Mouse (Mus musculus) forebrain, embryonic 11.5 days (tissue): Measurements from ENCODE around the gene Rimbp2. TPM values are rescaled to one million over a fixed set of nuclear protein-coding genes. Genes with fewer than 3 reads are reported as not detected.

Experiments
- ATAC-seq: fragments of 200-750 bp; cut with Nextera tagmentation; replicated peaks from 2 replicates; pipeline ENCODE4 v1.8.0; 2017; ENCODE audit warnings: moderate TSS enrichment; ENCODE audit not compliant: low FRiP score
- DNase-seq: peaks from one replicate; pipeline ENCODE4 v3.0.0-alpha.2; 2017; ENCODE audit warnings: low spot score
- H3K27ac ChIP-seq: fragments of 300-500 bp; sonication (generic); 2 replicates; pipeline ENCODE4 v1.5.1; 2014; ENCODE audit warnings: low read depth, low read length
- H3K27me3 ChIP-seq: fragments of 300-500 bp; sonication (generic); 2 replicates; pipeline ENCODE4 v1.6.1; 2014; ENCODE audit warnings: mild to moderate bottlenecking, low read length, mixed read lengths; ENCODE audit not compliant: control insufficient read depth, insufficient read depth
- H3K36me3 ChIP-seq: fragments of 300-500 bp; sonication (generic); 2 replicates; pipeline ENCODE4 v1.6.1; 2014; ENCODE audit warnings: mild to moderate bottlenecking, low read length, moderate library complexity, mixed read lengths; ENCODE audit not compliant: control insufficient read depth, insufficient read depth
- H3K4me1 ChIP-seq: fragments of 300-500 bp; sonication (generic); replicated peaks from 2 replicates; pipeline ENCODE4 v1.6.1; 2014; ENCODE audit warnings: low read length, mixed read lengths; ENCODE audit not compliant: control insufficient read depth, insufficient read depth
- H3K4me2 ChIP-seq: fragments of 300-500 bp; sonication (generic); 2 replicates; pipeline ENCODE4 v1.6.1; 2014; ENCODE audit warnings: low read depth, mild to moderate bottlenecking, low read length, moderate library complexity, mixed read lengths; ENCODE audit not compliant: severe bottlenecking
- H3K4me3 ChIP-seq: fragments of 300-500 bp; sonication (generic); 2 replicates; pipeline ENCODE4 v1.5.1; 2014; ENCODE audit warnings: low read depth, low read length
- H3K9ac ChIP-seq: fragments of 300-500 bp; sonication (generic); 2 replicates; pipeline ENCODE4 v1.6.1; 2014; ENCODE audit warnings: low read length
- H3K9me3 ChIP-seq: fragments of 300-500 bp; sonication (generic); 2 replicates; pipeline ENCODE4 v1.6.1; 2016; ENCODE audit warnings: low read length, mixed read lengths; ENCODE audit not compliant: control insufficient read depth
- WGBS: fragments of 180-500 bp; shearing (Covaris S2); extraction: QIAGEN DNeasy Blood & Tissue Kit; methylation state at CpG from one replicate; pipeline ENCODE4 v1.1.7; 2014; 5-methylcytosine and 5-hydroxymethylcytosine counted together
- polyA plus RNA-seq: library from polyadenylated mRNA; unstranded; fragments of >200 nt; fragmentation: Nextera tagmentation; extraction: Ambion mirVana; gene quantifications from 2 replicates; pipeline ENCODE4 v1.2.1, GENCODE M21; 2014

The Rimbp2 gene
- polyA plus RNA-seq, 1 experiment from 2014 or later, result 0.44 TPM

GRCm38 (mm10) chr5:128805092-128805491, 148.2 kb downstream of the Rimbp2 start:
- no peak for DNase-seq
- H3K36me3 ChIP-seq, result no peaks in the 10 kb centered on the region
- ATAC-seq, result no peak
- H3K27ac ChIP-seq, result no peak overlapping the region
- H3K4me3 ChIP-seq, result no peak overlapping the region
- no peak overlapping the region for H3K4me2 ChIP-seq
- no peaks in the 10 kb centered on the region for H3K4me1 ChIP-seq
- no peaks in the 10 kb centered on the region for H3K27me3 ChIP-seq
- 96% methylated on average over 2 of the region's 2 CpGs for WGBS
- H3K9me3 ChIP-seq, result no peaks in the 10 kb centered on the region
- no peak overlapping the region for H3K9ac ChIP-seq

DNA sequence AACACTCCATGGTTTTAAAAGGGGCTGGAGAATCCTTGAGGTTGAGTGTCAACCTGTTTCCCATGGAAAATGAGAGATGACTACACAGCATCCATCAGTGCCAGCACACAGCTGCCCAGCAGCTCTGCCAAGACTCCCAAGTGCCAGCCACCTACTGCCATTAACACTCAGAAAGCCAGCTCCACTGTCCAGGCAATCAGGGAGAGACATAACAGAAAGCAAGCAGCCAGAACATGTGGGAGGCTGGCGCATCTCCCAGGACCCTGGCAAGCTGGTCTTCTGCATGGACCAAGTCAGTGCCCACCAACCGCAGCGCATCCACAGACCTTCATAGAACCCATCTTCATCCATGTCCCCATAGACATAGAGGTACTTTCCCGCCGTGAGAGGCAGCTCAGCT, 152.7 kb downstream of the Rimbp2 start:
- H3K4me1 ChIP-seq, result no peaks in the 10 kb centered on the region
- no peaks in the 10 kb centered on the region for H3K27me3 ChIP-seq
- no peak overlapping the region for H3K4me2 ChIP-seq
- H3K9me3 ChIP-seq, result no peaks in the 10 kb centered on the region
- 95% methylated on average over 5 of the region's 5 CpGs for WGBS
- no peak overlapping the region for H3K4me3 ChIP-seq
- no peak overlapping the region for H3K27ac ChIP-seq
- ATAC-seq (no peak), DNase-seq (no peak)
- no peaks in the 10 kb centered on the region for H3K36me3 ChIP-seq
- no peak overlapping the region for H3K9ac ChIP-seq

DNA sequence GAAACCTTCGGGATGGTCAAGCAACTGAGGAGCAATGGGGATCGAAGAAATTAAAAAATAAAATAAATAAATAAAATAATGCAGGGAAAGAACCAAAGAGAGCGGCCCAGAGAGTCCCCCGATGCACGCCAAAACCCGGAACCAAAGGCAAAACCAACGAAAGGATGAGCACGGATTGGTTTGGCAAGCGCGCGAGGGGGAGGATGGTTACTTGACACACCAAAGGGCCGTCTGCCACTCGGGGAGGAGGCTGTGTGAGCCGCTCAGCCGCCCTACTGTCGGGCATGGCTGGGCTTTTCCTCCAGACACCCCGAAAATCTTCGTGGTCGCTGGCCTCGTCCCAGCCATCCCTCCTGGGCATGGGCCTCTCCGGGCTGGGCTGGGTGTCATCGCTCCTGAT, 171.7 kb downstream of the Rimbp2 start:
- ATAC-seq, result no peak
- WGBS, result 69% methylated on average over 22 of the region's 22 CpGs

DNA sequence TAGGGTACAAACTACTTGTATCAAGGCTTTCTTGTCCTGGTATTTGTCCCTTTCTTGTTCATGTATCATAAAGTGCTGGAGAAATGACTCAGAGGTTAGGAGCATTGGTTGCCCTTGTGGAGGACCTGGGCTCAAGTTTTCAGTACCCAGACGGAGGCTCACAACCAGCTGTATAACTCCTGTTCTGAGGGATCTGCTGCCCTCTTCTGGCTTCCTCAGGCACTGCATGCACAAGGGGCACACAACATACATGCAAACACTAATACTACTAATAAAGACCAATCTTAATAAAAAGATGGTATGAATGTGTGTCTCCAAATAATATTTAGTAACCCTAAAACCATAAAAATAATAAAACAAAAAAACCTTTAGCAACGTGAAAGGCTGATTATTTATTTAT, 176.9 kb downstream of the Rimbp2 start:
- DNase-seq, result no peak
- H3K4me1 ChIP-seq, result no peaks in the 10 kb centered on the region
- H3K27ac ChIP-seq, result no peak overlapping the region
- 66% methylated on average over 2 of the region's 2 CpGs for WGBS
- no peak overlapping the region for H3K4me3 ChIP-seq
- H3K4me2 ChIP-seq, result no peak overlapping the region
- no peaks in the 10 kb centered on the region for H3K27me3 ChIP-seq
- ATAC-seq, result no peak
- H3K36me3 ChIP-seq, result no peaks in the 10 kb centered on the region
- H3K9me3 ChIP-seq, result no peaks in the 10 kb centered on the region
- no peak overlapping the region for H3K9ac ChIP-seq

More for the DNA sequence above, 171.7 kb downstream of the Rimbp2 start:
- H3K9ac ChIP-seq, result no peak overlapping the region
- no peak overlapping the region for H3K27ac ChIP-seq
- H3K9me3 ChIP-seq, result no peaks in the 10 kb centered on the region
- H3K36me3 ChIP-seq, result no peaks in the 10 kb centered on the region
- H3K4me3 ChIP-seq, result no peak overlapping the region
- DNase-seq, result no peak
- no peaks in the 10 kb centered on the region for H3K4me1 ChIP-seq
- no peaks in the 10 kb centered on the region for H3K27me3 ChIP-seq
- H3K4me2 ChIP-seq, result no peak overlapping the region

DNA sequence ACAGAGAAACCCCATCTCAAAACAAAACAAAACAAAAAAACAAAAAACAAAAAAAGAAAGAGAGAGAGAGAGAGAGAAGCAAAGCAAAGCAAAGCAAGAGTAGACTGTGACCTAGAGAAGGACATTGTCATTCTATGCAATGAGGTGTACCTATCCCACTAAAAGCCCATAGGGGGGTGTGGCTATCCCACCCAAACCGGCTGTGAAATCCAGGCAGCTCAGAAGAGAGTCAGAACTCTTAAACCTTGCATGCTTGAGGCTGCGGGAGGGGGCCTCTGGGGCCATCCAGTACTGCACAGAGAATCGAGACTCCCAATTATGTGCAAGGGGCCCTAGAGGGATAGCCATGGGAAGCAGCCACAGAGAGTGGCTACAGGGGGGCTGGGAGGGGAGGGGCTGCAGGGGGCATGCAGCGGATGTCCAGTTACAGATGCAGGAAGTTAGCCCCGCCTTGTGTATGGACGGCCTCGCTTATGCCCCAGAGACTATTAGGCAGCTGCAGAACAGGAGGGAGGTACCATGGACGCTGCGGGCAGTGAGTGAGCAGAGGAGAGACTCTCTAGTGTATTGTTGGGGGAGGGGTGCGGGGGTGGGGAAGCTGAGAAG, 184.2 kb downstream of the Rimbp2 start:
- Histone ChIP-seq H3K4me1 (peaks cover 3% of the 10 kb centered on the region), H3K9me3 (no peaks in the 10 kb centered on the region), H3K4me3 (no peak overlapping the region), H3K27me3 (no peaks in the 10 kb centered on the region), H3K27ac (no peak overlapping the region), H3K4me2 (peak overlapping the region; percentile 26; the same call in 1 of the 2 replicates), H3K9ac (no peak overlapping the region), H3K36me3 (no peaks in the 10 kb centered on the region)
- ATAC-seq (peak; percentile 76), DNase-seq (peak; percentile 55)
- 13% methylated on average over 10 of the region's 10 CpGs for WGBS

DNA sequence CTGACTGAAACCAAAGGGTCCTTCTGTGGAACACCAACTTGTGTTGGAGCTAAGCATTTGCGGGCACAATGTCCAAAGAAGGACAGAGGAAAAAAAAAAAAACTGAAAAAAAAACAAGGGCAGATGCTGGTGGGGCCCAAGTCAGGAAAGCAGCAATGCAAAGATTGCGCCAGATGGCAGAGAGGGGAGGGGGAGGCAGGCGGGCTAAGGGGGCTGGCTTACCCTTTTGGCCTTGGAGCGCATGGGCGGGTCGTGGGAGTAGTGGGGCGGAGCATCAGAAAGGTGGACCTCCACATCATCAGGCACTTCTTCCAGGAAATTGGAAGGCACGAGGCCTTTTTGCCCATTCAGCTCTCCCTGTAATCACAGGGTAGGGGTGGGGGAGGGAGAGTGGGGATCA, 192.2 kb downstream of the Rimbp2 start:
- no peaks in the 10 kb centered on the region for H3K4me1 ChIP-seq
- DNase-seq (no peak), ATAC-seq (no peak)
- H3K9ac ChIP-seq, result no peak overlapping the region
- H3K9me3 ChIP-seq, result no peaks in the 10 kb centered on the region
- 43% methylated on average over 8 of the region's 8 CpGs for WGBS
- H3K4me2 ChIP-seq, result no peak overlapping the region
- H3K27me3 ChIP-seq, result no peaks in the 10 kb centered on the region
- no peak overlapping the region for H3K27ac ChIP-seq
- H3K36me3 ChIP-seq, result no peaks in the 10 kb centered on the region
- H3K4me3 ChIP-seq, result no peak overlapping the region

DNA sequence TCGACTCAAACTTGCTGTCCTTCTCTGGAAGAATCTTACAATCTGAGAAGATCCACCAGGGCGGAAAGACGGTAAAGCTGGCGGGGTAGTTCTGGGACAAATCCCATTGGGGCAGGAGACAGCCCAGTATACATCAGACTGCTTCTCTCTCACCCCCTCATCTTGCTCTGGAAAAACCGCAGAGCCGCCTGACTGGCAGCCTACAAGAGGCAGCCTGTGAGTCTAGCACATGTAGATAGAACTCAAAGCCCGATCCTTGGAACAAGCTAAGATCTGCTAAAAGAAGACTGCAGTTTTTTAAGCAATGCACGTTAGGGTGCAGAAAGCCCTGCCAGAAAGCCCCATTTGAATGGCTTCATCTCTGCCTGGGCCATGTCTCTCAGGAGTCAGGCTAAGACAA, 207.0 kb downstream of the Rimbp2 start:
- DNase-seq (peak; percentile 17), ATAC-seq (no peak)
- H3K4me3 ChIP-seq, result no peak overlapping the region
- H3K36me3 ChIP-seq, result no peaks in the 10 kb centered on the region
- WGBS, result 88% methylated on average over 8 of the region's 8 CpGs
- no peak overlapping the region for H3K9ac ChIP-seq
- no peak overlapping the region for H3K27ac ChIP-seq
- no peaks in the 10 kb centered on the region for H3K27me3 ChIP-seq
- no peaks in the 10 kb centered on the region for H3K9me3 ChIP-seq
- H3K4me1 ChIP-seq, result no peaks in the 10 kb centered on the region
- H3K4me2 ChIP-seq, result no peak overlapping the region

- Histone ChIP-seq H3K9ac (no peak overlapping the region), H3K4me3 (no peak overlapping the region), H3K27ac (no peak overlapping the region), H3K27me3 (no peaks in the 10 kb centered on the region), H3K9me3 (no peaks in the 10 kb centered on the region), H3K4me2 (no peak overlapping the region), H3K36me3 (no peaks in the 10 kb centered on the region), H3K4me1 (no peaks in the 10 kb centered on the region)
- 81% methylated on average over 9 of the region's 9 CpGs for WGBS
- no peak for DNase-seq
- no peak for ATAC-seq
Measured at GRCm38 (mm10) chr5:128745206-128745605, 208.1 kb downstream of the Rimbp2 start.

DNA sequence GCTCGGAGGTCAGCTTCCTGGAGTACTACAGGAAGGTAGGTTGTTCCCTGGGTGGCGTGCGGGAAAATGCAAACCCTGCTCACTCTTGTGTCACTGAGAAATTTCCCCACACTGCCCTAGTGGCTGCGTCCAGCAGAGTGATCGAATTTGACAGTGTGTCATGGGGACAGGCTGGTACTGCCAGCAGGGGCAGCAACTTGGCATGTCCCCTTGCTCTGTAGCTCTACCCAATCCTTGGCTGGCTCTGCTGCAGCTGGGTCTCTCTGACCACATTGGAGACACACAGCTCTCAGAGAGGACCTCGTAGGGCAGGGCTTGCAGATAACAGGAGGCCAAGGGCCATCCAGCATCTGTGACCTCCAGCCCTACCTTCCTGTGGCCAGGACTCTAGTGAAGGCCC, 208.9 kb downstream of the Rimbp2 start:
- Histone ChIP-seq H3K27ac (no peak overlapping the region), H3K27me3 (no peaks in the 10 kb centered on the region), H3K4me2 (no peak overlapping the region), H3K9ac (no peak overlapping the region), H3K4me1 (no peaks in the 10 kb centered on the region), H3K4me3 (no peak overlapping the region), H3K9me3 (no peaks in the 10 kb centered on the region), H3K36me3 (no peaks in the 10 kb centered on the region)
- DNase-seq (no peak), ATAC-seq (no peak)
- WGBS, result 90% methylated on average over 6 of the region's 6 CpGs
